Mouse (Mus musculus): ENCODE results near the gene Kndc1.

Kndc1 gene

DNA sequence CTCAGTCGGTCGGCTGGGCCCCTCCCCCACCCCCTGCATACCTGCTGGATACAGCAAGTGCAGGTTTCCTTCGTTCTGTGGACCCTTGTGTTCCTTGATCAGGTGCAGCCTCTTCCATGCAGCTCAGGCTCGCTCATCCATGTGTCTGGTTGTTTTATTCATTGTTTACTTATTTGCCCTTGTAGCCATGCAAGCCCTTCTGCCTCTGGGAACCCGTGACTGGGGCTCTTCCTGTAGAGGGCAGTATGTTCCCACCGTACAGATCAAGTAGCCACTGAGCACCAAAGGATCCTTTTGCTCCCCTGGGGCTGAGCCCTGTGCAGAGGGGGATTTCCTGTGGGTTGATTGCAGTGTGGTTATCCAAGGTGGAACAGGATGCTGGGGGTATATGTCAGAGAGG lies 11.2 kb downstream of the Kndc1 start:
- DNase-seq: peak; percentile 72 to 74

- peak; percentile 71 to 74 for DNase-seq
Observed at GRCm38 (mm10) chr7:139908176-139908575, 13.7 kb downstream of the Kndc1 start.

DNA sequence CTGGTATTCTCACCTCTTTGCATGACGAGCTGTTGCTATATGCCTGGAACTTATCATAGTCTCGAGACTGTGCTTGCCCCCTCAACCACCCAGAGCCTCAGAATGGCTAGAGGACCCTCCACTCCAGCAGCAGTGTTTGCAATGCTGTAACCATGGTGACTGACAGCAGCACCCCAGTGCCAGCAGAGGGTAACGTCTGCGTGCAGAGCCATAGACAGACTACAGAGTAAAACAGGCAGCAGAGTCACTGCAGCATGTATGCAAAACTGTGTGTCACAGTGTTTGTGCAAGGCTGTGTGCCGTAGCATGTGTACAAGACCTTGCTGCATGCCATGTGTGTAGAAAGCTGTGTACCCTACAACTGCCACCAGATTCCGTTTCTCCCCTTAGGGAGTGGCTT lies 15.0 kb downstream of the Kndc1 start:
- DNase-seq: no peak

- DNase-seq: peak; percentile 47 to 50
Observed at GRCm38 (mm10) chr7:139910204-139910835, 15.8 kb downstream of the Kndc1 start.

GRCm38 (mm10) chr7:139914141-139915047 lies 19.9 kb downstream of the Kndc1 start:
- peak in 1 of 2 experiments; percentile 39 for DNase-seq

GRCm38 (mm10) chr7:139915646-139916257 lies 21.3 kb downstream of the Kndc1 start:
- DNase-seq: no peak

DNA sequence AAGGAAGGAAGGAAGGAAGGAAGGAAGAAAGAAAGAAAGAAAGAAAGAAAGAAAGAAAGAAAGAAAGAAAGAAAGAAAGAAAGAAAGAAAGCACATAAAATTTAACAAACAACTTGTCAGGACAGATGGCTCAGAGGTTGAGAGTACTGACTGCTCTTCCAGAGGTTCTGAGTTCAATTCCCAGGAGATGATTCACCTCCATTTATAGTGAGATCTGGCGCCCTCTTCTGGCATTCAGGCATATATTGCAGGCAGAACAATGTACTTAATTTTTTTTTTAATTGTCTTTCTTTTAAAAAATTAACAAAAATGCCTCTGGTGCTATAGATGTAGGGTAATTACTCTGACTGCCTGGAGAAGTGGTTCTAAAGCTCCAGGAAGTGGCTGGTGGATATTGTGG lies 21.8 kb downstream of the Kndc1 start:
- DNase-seq: no peak

DNA sequence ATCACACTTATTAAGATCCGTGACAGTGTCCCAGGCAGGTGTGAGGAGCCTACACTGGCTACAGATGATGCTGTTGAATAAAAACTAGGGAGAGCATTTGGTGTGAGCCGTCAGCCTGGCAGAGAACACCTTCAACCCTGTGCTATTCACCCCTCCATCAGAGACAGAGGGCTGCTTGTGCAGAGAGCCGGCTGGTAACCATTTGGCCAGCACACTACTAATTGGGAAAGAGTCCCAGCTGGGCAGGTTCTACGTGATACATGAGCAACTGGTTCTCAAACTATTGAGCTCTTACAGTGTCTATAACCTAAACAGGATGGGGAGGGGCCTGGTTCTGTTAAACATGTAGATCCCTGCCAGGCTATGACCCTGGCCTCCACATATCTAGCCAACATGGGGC lies 23.8 kb downstream of the Kndc1 start:
- DNase-seq: peak in 1 of 2 experiments; percentile 50

DNA sequence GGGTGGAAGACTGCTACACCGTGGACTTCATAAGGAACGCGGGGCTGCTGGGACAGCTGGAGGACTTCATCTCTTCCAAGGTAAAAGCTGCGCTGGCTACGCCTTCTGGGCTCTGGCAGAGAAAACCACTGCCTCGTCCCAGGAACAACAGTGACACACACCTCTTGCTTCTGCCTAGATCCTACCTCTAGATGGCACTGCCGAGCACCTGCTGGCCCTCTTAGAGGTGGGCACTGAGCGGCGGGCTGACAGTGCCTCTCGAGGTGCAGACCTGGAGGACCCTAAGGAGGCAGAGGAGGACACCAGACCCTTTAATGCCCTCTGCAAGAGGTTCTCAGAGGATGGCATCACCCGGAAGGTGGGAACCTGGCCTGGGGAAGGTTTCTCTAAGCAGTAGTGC lies 36.2 kb downstream of the Kndc1 start:
- peak; percentile 84 to 85 for DNase-seq

DNA sequence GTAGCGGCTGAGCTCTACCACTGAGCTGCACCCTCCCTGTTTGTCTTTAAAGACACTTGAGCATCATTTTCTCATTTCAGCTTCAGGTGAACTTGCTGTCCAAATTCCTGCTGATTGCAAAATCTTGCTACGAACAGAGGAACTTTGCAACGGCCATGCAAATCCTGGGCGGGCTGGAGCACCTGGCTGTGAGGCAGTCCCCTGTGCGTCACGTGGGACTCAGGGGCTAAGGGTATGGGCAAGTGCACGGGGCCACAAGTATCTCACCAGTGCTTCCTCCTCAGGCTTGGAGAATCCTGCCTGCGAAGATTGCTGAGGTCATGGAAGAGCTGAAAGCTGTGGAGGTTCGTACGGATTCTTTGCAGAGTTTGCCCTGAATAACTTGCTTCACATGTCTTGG lies 42.2 kb downstream of the Kndc1 start:
- DNase-seq: no peak

DNA sequence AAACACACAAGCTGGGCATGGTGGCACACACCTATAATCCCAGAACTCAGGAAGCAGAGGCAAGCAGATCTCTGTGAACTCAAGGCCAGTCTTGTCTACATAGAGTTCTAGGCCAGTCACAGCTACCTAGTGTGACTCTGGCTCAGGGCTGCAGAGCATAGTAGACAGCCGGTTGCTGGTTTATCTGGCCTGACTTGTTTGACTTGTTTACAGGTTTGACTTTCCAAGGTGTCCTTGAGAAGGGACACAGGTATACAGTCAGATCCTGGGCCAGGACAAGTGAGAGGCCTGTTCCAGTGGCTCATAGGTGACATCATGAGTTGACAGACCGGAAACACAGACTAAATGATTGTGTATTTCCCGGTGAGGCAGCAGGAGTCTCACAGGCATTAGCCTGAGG lies 42.6 kb downstream of the Kndc1 start:
- DNase-seq: no peak

GRCm38 (mm10) chr7:139937810-139938209 lies 43.3 kb downstream of the Kndc1 start:
- no peak for DNase-seq

GRCm38 (mm10) chr7:139940476-139941209 lies 46.1 kb downstream of the Kndc1 start:
- no peak for DNase-seq

- peak; percentile 43 to 50 for DNase-seq
Observed at GRCm38 (mm10) chr7:139943674-139944281, 49.3 kb downstream of the Kndc1 start, which contains the start of gene Utf1. Utf1 (plus strand) TSS chr7:139943789.

DNA sequence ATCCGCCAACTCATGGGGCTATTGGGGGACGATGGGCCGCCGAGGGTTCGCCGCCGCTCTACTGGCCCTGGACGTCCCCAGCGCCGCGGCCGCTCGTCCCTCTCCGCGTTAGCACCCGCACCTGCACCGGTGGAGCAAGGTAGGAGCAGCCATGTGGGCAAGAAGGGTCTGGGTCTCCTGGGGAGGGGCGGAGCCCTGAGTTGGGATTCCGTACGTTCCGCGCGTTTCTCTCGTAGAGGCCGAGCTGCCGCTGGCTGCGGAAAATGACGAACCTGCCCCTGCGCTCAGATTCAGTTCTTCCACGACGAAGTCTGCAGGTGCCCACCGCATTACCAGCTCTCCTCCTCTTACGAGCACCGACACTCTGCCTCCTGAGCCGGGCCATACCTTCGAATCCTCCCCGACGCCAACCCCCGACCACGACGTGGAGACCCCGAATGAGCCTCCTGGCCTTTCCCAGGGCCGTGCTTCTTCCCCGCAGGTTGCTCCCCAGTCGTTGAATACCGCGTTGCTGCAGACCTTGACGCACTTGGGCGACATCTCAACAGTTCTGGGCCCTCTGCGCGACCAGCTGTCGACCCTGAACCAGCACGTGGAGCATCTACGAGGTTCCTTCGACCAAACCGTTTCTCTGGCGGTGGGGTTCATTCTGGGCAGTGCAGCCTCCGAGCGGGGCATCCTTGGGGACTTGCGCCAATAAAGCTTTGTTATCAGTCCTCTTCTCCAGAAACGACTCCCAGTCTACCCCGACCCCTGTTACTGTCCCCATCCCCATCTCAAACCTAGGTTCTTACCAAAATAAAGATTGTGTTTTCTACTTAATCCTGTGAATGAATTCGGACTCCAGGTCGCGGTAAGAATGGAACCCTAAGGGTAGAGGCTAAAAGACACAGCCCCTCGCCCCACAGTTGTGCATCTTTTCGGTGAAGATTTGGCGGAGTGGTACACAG lies 50.1 kb downstream of the Kndc1 start:
- DNase-seq: no peak

DNA sequence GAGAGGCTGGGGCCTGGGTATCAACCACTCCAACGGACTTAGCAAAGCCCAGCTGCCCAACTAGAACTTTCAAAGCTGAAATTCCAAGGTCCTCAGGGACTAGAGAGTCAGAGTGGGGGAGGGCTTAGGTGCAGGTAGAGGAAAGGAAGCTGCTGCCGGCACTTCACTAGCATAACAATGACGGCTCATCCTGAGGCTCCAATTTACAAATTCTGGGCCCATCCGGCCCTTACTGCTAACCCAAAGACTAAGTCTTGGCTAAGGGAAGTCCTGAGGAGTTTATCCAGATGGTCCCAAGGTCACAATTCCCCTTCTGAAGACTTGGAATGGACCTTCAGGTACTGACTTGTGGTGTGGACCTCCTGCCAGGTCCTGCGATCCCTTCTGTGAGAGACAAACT lies 51.0 kb downstream of the Kndc1 start:
- DNase-seq: no peak

DNA sequence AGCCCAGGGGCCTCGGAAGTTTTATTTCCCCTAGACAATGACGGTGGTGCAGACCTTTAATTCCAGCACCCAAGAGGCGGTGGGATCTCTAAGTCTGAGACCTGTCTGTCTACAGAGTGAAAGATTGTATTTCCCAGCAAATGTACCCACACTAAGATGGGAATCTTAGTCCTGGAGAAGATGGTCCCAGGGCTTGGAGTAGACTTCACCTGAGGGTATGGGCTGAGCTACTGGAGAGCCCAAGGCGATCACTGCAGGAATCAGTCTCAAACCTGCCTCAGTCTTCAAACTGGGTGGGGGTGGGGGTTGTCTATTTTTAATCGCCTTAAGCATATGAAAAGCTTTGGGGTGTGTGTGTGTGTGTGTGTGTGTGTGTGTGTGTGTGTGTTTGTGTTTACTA lies 51.5 kb downstream of the Kndc1 start:
- DNase-seq: no peak

DNA sequence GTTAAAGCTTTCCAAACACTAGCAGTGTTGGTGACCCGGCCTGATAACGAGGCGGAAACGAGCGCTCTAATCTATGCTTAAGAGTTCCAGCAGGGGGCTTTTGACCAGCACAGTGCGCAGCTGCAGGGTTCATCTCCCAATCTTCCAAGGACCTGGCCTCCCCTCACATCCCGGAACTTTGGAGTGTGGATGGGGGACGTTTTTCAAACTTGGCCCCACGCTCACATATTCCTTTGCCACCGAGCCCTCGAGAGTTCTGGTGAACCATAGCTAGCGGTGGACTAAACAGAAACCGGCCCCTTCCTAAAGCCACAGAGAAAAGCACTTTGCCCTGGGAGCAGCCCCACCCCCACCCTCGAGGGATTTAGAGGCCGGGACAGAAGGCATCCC lies 55.4 kb downstream of the Kndc1 start:
- DNase-seq: peak; percentile 33 to 39

GRCm38 (mm10) chr7:139950283-139950971 lies 55.9 kb downstream of the Kndc1 start:
- DNase-seq: peak in 1 of 2 experiments; percentile 35

- no peak for DNase-seq
Observed at GRCm38 (mm10) chr7:139951079-139951478, 56.6 kb downstream of the Kndc1 start.

All from cerebellum, postnatal 10 days (tissue).